Mouse (Mus musculus): Measurements from ENCODE around the gene Upf3a. TPM values are rescaled to one million over a fixed set of nuclear protein-coding genes. Genes with fewer than 3 reads are reported as not detected.
"Not testable (repeated sequence)": the region's sequence is repeated elsewhere in the genome, so short reads cannot be mapped to it uniquely, and the experiment has no call there.

The Upf3a gene
- total RNA-seq, 2 experiments from 2014 or later, result 34.4 to 37.2 TPM

DNA sequence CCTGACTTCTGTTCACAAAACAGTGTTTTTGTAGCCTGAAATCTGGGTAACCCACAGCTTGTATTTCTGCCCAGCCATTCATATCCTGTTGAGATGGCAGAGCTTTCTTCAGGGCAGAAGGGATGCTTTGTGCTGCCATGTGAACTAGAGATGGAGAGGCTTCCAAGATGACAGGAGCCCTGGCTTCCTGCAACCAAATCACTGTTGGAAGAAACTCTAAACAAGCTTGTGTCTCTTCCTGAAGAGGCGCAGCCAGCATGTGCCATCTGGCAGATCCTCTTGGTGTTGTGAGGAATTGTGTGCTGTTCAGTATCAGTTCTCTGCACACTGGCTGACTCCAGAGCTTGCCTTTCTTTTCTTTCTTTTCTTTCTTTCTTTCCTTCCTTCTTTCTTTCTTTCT is 57.9 kb downstream of the Upf3a start:
- not testable (repeated sequence) for DNase-seq (ENCODE audit: extremely low spot score in 1 of 2, low spot score in 1 of 2)

Other genes with a start within 250 kb of the Upf3a start
- not detected for gene 1700029H14Rik, start 223.2 kb upstream of the Upf3a start, total RNA-seq (2021)
- 10 to 100 TPM; 58.5 to 66.2 TPM for gene Rasa3, start 108.0 kb upstream of the Upf3a start, total RNA-seq (2021)
- 1 to 10 TPM; 1.4 to 1.7 TPM for gene Cfap97d2, start 79.7 kb upstream of the Upf3a start, total RNA-seq (2021)
- gene Cdc16, start 27.9 kb upstream of the Upf3a start, total RNA-seq (2021), result 10 to 100 TPM; 54.3 to 57.7 TPM
- not detected for gene AF366264, start 52.8 kb downstream of the Upf3a start, total RNA-seq (2021)
- gene Champ1, start 84.0 kb downstream of the Upf3a start, total RNA-seq (2021), result 10 to 100 TPM; 28.2 to 28.9 TPM
- 10 to 100 TPM; 27.9 to 35.8 TPM for gene Coprs, start 104.7 kb downstream of the Upf3a start, total RNA-seq (2021)